Mouse (Mus musculus) lung, postnatal 0 days (tissue): Measurements from ENCODE around the gene Rsbn1l. TPM values are rescaled to one million over a fixed set of nuclear protein-coding genes. Genes with fewer than 3 reads are reported as not detected.

Source experiments
- ATAC-seq: fragments of 200-750 bp; cut with Nextera tagmentation; 2 replicates; pipeline ENCODE4 v1.8.0; 2017; ENCODE audit warnings: moderate library complexity
- DNase-seq: peaks from one replicate; pipeline ENCODE4 v3.0.0-alpha.2; 2016; ENCODE audit warnings: low spot score
- H3K27ac ChIP-seq: fragments of 300-500 bp; sonication (generic); 2 replicates; pipeline ENCODE4 v1.5.1; 2014; ENCODE audit warnings: antibody characterized with exemption, mild to moderate bottlenecking, low read length, mixed read lengths
- H3K27me3 ChIP-seq: fragments of 300-500 bp; sonication (generic); replicated peaks from 2 replicates; pipeline ENCODE4 v1.6.1; 2014; ENCODE audit warnings: low read length, mixed read lengths; ENCODE audit not compliant: insufficient read depth
- H3K36me3 ChIP-seq: fragments of 300-500 bp; sonication (generic); 2 replicates; pipeline ENCODE4 v1.6.1; 2014; ENCODE audit warnings: low read length, mixed read lengths; ENCODE audit not compliant: insufficient read depth
- H3K4me1 ChIP-seq: fragments of 300-500 bp; sonication (generic); 2 replicates; pipeline ENCODE4 v1.6.1; 2014; ENCODE audit warnings: antibody characterized with exemption, low read depth, low read length, mixed read lengths; ENCODE audit not compliant: insufficient read depth
- H3K4me2 ChIP-seq: fragments of 300-500 bp; sonication (generic); replicated peaks from 2 replicates; pipeline ENCODE4 v1.6.1; 2014; ENCODE audit warnings: low read depth, mild to moderate bottlenecking, low read length, moderate library complexity, mixed read lengths
- H3K4me3 ChIP-seq: fragments of 300-500 bp; sonication (generic); 2 replicates; pipeline ENCODE4 v1.5.1; 2014; ENCODE audit warnings: low read depth, low read length
- H3K9ac ChIP-seq: fragments of 300-500 bp; sonication (generic); replicated peaks from 2 replicates; pipeline ENCODE4 v1.6.1; 2014; ENCODE audit warnings: low read depth, mild to moderate bottlenecking
- H3K9me3 ChIP-seq: fragments of 300-500 bp; sonication (generic); 2 replicates; pipeline ENCODE4 v1.6.1; 2016; ENCODE audit warnings: low read length, mixed read lengths
- CTCF ChIP-seq: IDR thresholded peaks from 2 replicates; pipeline ENCODE4 v1.5.1; 2016; ENCODE audit warnings: antibody characterized with exemption, mild to moderate bottlenecking
- EP300 ChIP-seq: IDR thresholded peaks from 2 replicates; pipeline ENCODE4 v1.6.1; 2016; ENCODE audit warnings: antibody characterized with exemption, mild to moderate bottlenecking, control low read depth
- WGBS: fragments of 180-500 bp; shearing (Covaris S2); extraction: QIAGEN DNeasy Blood & Tissue Kit; methylation state at CpG from one replicate; pipeline ENCODE4 v1.1.7; 2014; 5-methylcytosine and 5-hydroxymethylcytosine counted together
- polyA plus RNA-seq: library from polyadenylated mRNA; unstranded; fragments of >200 nt; fragmentation: Nextera tagmentation; extraction: Ambion mirVana; gene quantifications from 2 replicates; pipeline ENCODE4 v1.2.1, GENCODE M21; 2015

Rsbn1l gene
- polyA plus RNA-seq, 1 experiment from 2014 or later = 6.6 TPM

DNA sequence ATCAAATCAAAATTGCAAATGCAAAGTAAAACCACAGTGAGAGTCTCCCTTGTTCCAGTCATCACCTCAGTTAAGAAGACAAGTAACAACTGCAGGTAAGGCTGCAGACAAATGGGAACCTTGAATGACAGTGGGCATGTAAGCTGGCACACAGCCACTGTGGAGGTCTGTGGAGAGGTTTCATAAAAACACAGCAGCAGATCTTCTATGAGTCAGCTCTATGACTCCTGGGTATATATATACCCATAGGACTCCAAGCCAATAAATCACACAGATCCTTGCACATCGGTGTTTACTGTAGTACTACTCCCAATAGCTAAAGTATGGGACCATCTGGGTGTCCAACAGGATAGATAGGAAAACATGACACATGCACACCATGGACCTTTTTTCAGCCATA, 83.1 kb downstream of the Rsbn1l start:
- Histone ChIP-seq H3K27me3 (no peaks in the 10 kb centered on the region), H3K9me3 (no peaks in the 10 kb centered on the region), H3K36me3 (no peaks in the 10 kb centered on the region), H3K9ac (no peak overlapping the region), H3K4me2 (no peak overlapping the region), H3K27ac (no peak overlapping the region), H3K4me3 (no peak overlapping the region), H3K4me1 (no peaks in the 10 kb centered on the region)
- WGBS = 86% methylated on average over 1 of the region's 1 CpGs
- TF ChIP-seq CTCF = no peak
- TF ChIP-seq EP300 = no peak
- ATAC-seq = no peak
- no peak for DNase-seq

GRCm38 (mm10) chr5:20865193-20865755, 90.9 kb downstream of the Rsbn1l start:
- Histone ChIP-seq H3K4me2 (no peak overlapping the region), H3K4me1 (no peaks in the 10 kb centered on the region), H3K27ac (no peak overlapping the region), H3K4me3 (no peak overlapping the region), H3K9me3 (no peaks in the 10 kb centered on the region), H3K27me3 (no peaks in the 10 kb centered on the region), H3K9ac (no peak overlapping the region), H3K36me3 (no peaks in the 10 kb centered on the region)
- WGBS = 48% methylated on average over 2 of the region's 2 CpGs
- TF ChIP-seq EP300 (no peak), CTCF (no peak)
- no peak for ATAC-seq
- DNase-seq = no peak

DNA sequence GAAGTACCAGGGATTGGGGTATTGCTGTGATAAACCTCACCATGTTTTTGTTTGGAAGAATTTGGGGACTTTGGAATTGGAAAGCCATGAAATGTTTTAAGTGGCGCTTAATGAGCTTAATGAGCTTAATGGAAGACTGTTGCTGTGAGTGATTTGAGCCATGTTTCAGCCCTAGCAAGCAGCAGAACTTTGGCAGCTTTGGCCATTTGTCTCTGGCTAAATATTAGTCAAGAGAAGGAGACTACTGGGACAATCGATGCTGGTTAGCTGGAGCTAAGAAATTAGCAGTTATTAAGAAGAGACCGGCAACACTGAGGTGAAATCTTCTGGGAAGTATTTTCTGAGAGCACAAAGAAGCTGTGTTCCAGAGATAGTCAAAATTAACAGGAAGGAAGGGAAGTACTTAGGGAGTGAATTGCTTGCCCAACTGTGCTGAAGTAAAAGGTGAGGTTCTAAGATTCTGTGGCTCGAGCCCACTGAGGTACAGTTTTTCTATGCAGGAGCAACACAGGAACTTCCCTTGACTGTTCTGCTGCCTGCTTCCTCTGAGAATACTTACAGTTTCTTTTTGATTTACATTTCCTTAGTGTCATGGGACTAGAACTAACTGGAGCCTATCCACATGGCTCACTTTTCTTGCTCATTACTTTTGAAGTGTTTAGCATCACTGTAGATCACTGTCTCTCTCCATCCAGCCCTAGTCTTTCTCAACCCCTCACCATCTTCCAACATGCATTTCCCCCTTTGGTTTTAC, 91.8 kb downstream of the Rsbn1l start:
- Histone ChIP-seq H3K36me3 (no peaks in the 10 kb centered on the region), H3K27ac (no peak overlapping the region), H3K4me2 (no peak overlapping the region), H3K27me3 (no peaks in the 10 kb centered on the region), H3K4me3 (no peak overlapping the region), H3K9ac (no peak overlapping the region), H3K4me1 (no peaks in the 10 kb centered on the region), H3K9me3 (no peaks in the 10 kb centered on the region)
- no peak for TF ChIP-seq CTCF
- no peak for TF ChIP-seq EP300
- no peak for DNase-seq
- 56% methylated on average over 4 of the region's 4 CpGs for WGBS
- no peak for ATAC-seq

DNA sequence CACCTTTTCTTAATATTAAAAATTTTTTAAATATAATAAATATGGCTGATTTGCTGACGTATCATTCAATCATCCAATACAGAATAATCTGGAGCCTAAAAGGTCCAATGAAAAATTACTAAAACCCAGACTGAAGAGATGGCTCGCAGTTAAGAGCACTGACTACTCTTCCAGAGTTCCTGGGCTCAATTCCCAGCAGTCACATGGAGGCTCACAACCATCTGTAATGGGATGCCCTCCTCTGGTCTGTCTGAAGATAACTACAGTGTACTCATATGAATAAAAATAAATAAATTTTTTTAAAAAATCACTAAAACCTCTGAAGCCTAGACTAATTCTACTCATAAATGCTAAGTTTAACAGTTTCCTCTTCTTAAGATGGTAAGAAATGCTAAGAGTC, 94.3 kb downstream of the Rsbn1l start:
- 95% methylated on average over 2 of the region's 2 CpGs for WGBS
- H3K4me1 ChIP-seq = no peaks in the 10 kb centered on the region
- no peaks in the 10 kb centered on the region for H3K27me3 ChIP-seq
- ATAC-seq (no peak), DNase-seq (no peak)
- TF ChIP-seq EP300 (no peak), CTCF (no peak)
- H3K9me3 ChIP-seq = no peaks in the 10 kb centered on the region
- H3K4me3 ChIP-seq = no peak overlapping the region
- H3K4me2 ChIP-seq = no peak overlapping the region
- H3K9ac ChIP-seq = no peak overlapping the region
- H3K27ac ChIP-seq = no peak overlapping the region
- no peaks in the 10 kb centered on the region for H3K36me3 ChIP-seq

DNA sequence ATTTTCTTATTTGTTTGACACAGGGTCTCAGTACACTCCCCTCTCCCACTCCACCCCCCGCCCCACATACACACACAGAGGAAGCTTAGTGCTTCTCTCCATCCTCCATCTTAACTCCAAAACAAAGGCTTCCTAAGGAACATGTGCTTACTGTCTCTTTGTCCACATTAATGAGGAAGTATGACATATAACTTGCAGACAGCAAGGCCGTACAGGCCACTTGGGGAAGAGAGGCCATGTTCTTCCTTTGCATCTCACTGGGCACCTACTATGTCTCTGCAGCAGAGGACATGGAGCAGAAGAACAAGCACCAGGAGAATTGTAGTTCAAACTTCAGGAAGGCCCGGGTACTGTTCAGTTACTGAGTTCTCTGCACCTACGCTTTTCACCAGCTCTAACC, 95.6 kb downstream of the Rsbn1l start:
- H3K36me3 ChIP-seq = no peaks in the 10 kb centered on the region
- ATAC-seq (no peak), DNase-seq (no peak)
- H3K4me2 ChIP-seq = no peak overlapping the region
- WGBS = 85% methylated on average over 4 of the region's 4 CpGs
- no peak overlapping the region for H3K4me3 ChIP-seq
- H3K9me3 ChIP-seq = no peaks in the 10 kb centered on the region
- H3K27me3 ChIP-seq = no peaks in the 10 kb centered on the region
- no peak for TF ChIP-seq EP300
- TF ChIP-seq CTCF = no peak
- H3K27ac ChIP-seq = no peak overlapping the region
- H3K9ac ChIP-seq = no peak overlapping the region
- no peaks in the 10 kb centered on the region for H3K4me1 ChIP-seq

DNA sequence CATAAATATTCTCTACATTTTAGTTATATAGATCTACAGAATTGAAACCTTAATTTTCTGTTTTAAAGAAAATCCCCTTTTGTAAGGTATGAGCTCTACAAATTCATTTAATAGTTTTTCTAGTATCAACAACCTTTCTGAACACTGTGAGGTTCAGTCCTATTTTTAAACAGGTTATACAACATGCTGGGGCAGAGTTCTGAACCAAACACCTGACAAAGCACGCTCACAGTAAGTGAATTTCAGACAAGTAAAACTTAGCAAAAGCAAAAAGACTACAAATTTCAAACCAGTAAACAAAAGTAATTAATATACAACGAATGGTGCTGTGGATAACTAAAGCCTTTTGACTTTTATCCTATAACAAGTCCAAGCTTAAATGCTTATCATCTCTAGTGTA, 97.8 kb downstream of the Rsbn1l start:
- DNase-seq (no peak), ATAC-seq (no peak)
- no peak overlapping the region for H3K4me2 ChIP-seq
- no peaks in the 10 kb centered on the region for H3K27me3 ChIP-seq
- H3K4me3 ChIP-seq = no peak overlapping the region
- TF ChIP-seq CTCF = no peak
- no peak for TF ChIP-seq EP300
- H3K9ac ChIP-seq = no peak overlapping the region
- 89% methylated on average over 2 of the region's 2 CpGs for WGBS
- no peaks in the 10 kb centered on the region for H3K36me3 ChIP-seq
- no peak overlapping the region for H3K27ac ChIP-seq
- H3K4me1 ChIP-seq = no peaks in the 10 kb centered on the region
- H3K9me3 ChIP-seq = no peaks in the 10 kb centered on the region
